Mouse (Mus musculus) heart, embryonic 15.5 days (tissue): ENCODE measurements at regions not wholly inside any gene's neighbourhood (a gene's known extent, or its start where the extent isn't known, plus 50 kb on each side); places are given as distances from the start of the nearest gene placed in this dataset.

Source experiments
- ATAC-seq: fragments of 200-750 bp; cut with Nextera tagmentation; replicated peaks from 2 replicates; pipeline ENCODE4 v1.8.0; 2017; ENCODE audit warnings: low read depth, moderate TSS enrichment; ENCODE audit not compliant: insufficient number of reproducible peaks, insufficient read depth, low FRiP score
- H3K27ac ChIP-seq: fragments of 300-500 bp; sonication (generic); 2 replicates; pipeline ENCODE4 v1.5.1; 2015; ENCODE audit warnings: mild to moderate bottlenecking, inconsistent platforms
- H3K27me3 ChIP-seq: fragments of 300-500 bp; sonication (generic); 2 replicates; pipeline ENCODE4 v1.6.1; 2015; ENCODE audit warnings: inconsistent platforms
- H3K36me3 ChIP-seq: fragments of 300-500 bp; sonication (generic); 2 replicates; pipeline ENCODE4 v1.6.1; 2015; ENCODE audit warnings: mild to moderate bottlenecking, inconsistent platforms
- H3K4me1 ChIP-seq: fragments of 300-500 bp; sonication (generic); replicated peaks from 2 replicates; pipeline ENCODE4 v1.6.1; 2015; ENCODE audit warnings: inconsistent platforms
- H3K4me2 ChIP-seq: fragments of 300-500 bp; sonication (generic); 2 replicates; pipeline ENCODE4 v1.6.1; 2015; ENCODE audit warnings: inconsistent platforms, mild to moderate bottlenecking, moderate library complexity
- H3K4me3 ChIP-seq: fragments of 300-500 bp; sonication (generic); 2 replicates; pipeline ENCODE4 v1.5.1; 2015; ENCODE audit warnings: mild to moderate bottlenecking, inconsistent platforms
- H3K9ac ChIP-seq: fragments of 300-500 bp; sonication (generic); 2 replicates; pipeline ENCODE4 v1.6.1; 2015; ENCODE audit warnings: mild to moderate bottlenecking, inconsistent platforms
- H3K9me3 ChIP-seq: fragments of 300-500 bp; sonication (generic); replicated peaks from 2 replicates; pipeline ENCODE4 v1.6.1; 2016; ENCODE audit warnings: inconsistent platforms
- WGBS: fragments of 180-500 bp; shearing (Covaris S2); methylation state at CpG from one replicate; pipeline ENCODE4 v1.1.7; 2015; ENCODE audit warnings: mixed read lengths; 5-methylcytosine and 5-hydroxymethylcytosine counted together

GRCm38 (mm10) chr5:149815879-149816278, 137.8 kb downstream of the B3glct start:
- Histone ChIP-seq H3K4me1 (no peaks in the 10 kb centered on the region), H3K9ac (no peak overlapping the region), H3K9me3 (no peaks in the 10 kb centered on the region), H3K4me2 (no peak overlapping the region), H3K27me3 (peaks cover 9% of the 10 kb centered on the region), H3K36me3 (no peaks in the 10 kb centered on the region), H3K4me3 (no peak overlapping the region), H3K27ac (no peak overlapping the region)
- ATAC-seq = no peak
- WGBS = 35% methylated on average over 3 of the region's 3 CpGs

- Histone ChIP-seq H3K4me2 (no peak overlapping the region), H3K4me3 (no peak overlapping the region), H3K27me3 (peaks cover 9% of the 10 kb centered on the region), H3K9me3 (no peaks in the 10 kb centered on the region), H3K27ac (no peak overlapping the region), H3K9ac (no peak overlapping the region), H3K4me1 (no peaks in the 10 kb centered on the region), H3K36me3 (no peaks in the 10 kb centered on the region)
- ATAC-seq = no peak
- WGBS = 46% methylated on average over 6 of the region's 6 CpGs
These were observed 140.8 kb downstream of the B3glct start for GRCm38 (mm10) chr5:149818812-149819211.

GRCm38 (mm10) chr5:149823821-149824220, 145.8 kb downstream of the B3glct start:
- Histone ChIP-seq H3K4me2 (no peak overlapping the region), H3K9me3 (no peaks in the 10 kb centered on the region), H3K27ac (no peak overlapping the region), H3K36me3 (no peaks in the 10 kb centered on the region), H3K9ac (no peak overlapping the region), H3K27me3 (no peaks in the 10 kb centered on the region), H3K4me3 (no peak overlapping the region), H3K4me1 (no peaks in the 10 kb centered on the region)
- no peak for ATAC-seq
- WGBS = 81% methylated on average over 9 of the region's 9 CpGs

- no peak for ATAC-seq
- Histone ChIP-seq H3K4me1 (no peaks in the 10 kb centered on the region), H3K9me3 (no peaks in the 10 kb centered on the region), H3K36me3 (no peaks in the 10 kb centered on the region), H3K27ac (no peak overlapping the region), H3K27me3 (peaks cover 5% of the 10 kb centered on the region; the same call in 1 of the 2 replicates), H3K4me3 (no peak overlapping the region), H3K4me2 (no peak overlapping the region), H3K9ac (no peak overlapping the region)
- WGBS = 43% methylated on average over 3 of the region's 3 CpGs
These were observed 149.6 kb downstream of the B3glct start for GRCm38 (mm10) chr5:149827599-149827998.

- peak overlapping the region; percentile 74 for H3K4me2 ChIP-seq
- no peaks in the 10 kb centered on the region for H3K36me3 ChIP-seq
- no peak overlapping the region for H3K27ac ChIP-seq
- H3K9ac ChIP-seq = peak overlapping the region; percentile 58
- no peaks in the 10 kb centered on the region for H3K9me3 ChIP-seq
- H3K4me3 ChIP-seq = peak overlapping the region; percentile 50
- H3K27me3 ChIP-seq = peaks cover 5% of the 10 kb centered on the region; the same call in 1 of the 2 replicates
- H3K4me1 ChIP-seq = no peaks in the 10 kb centered on the region
- no peak for ATAC-seq
- 4% methylated on average over 28 of the region's 28 CpGs for WGBS
These were observed 153.3 kb downstream of the B3glct start for GRCm38 (mm10) chr5:149831122-149831861.

GRCm38 (mm10) chr5:149837379-149837778, 159.3 kb downstream of the B3glct start:
- H3K9me3 ChIP-seq = no peaks in the 10 kb centered on the region
- ATAC-seq = no peak
- no peaks in the 10 kb centered on the region for H3K4me1 ChIP-seq
- H3K4me2 ChIP-seq = no peak overlapping the region
- H3K27ac ChIP-seq = no peak overlapping the region
- H3K36me3 ChIP-seq = no peaks in the 10 kb centered on the region
- H3K9ac ChIP-seq = no peak overlapping the region
- no peaks in the 10 kb centered on the region for H3K27me3 ChIP-seq
- 65% methylated on average over 2 of the region's 2 CpGs for WGBS
- H3K4me3 ChIP-seq = no peak overlapping the region

- Histone ChIP-seq H3K9ac (no peak overlapping the region), H3K4me1 (no peaks in the 10 kb centered on the region), H3K27me3 (peaks cover 23% of the 10 kb centered on the region), H3K9me3 (no peaks in the 10 kb centered on the region), H3K4me3 (no peak overlapping the region), H3K36me3 (no peaks in the 10 kb centered on the region), H3K4me2 (no peak overlapping the region), H3K27ac (no peak overlapping the region)
- 51% methylated on average over 6 of the region's 6 CpGs for WGBS
- no peak for ATAC-seq
These were observed 164.5 kb downstream of the B3glct start for GRCm38 (mm10) chr5:149842491-149842890.

GRCm38 (mm10) chr5:149843310-149843709, 165.3 kb downstream of the B3glct start:
- 53% methylated on average over 7 of the region's 7 CpGs for WGBS
- no peaks in the 10 kb centered on the region for H3K9me3 ChIP-seq
- peaks cover 23% of the 10 kb centered on the region for H3K27me3 ChIP-seq
- H3K4me2 ChIP-seq = no peak overlapping the region
- ATAC-seq = no peak
- H3K27ac ChIP-seq = no peak overlapping the region
- no peaks in the 10 kb centered on the region for H3K36me3 ChIP-seq
- H3K9ac ChIP-seq = no peak overlapping the region
- no peaks in the 10 kb centered on the region for H3K4me1 ChIP-seq
- H3K4me3 ChIP-seq = no peak overlapping the region

- H3K4me3 ChIP-seq = no peak overlapping the region
- H3K36me3 ChIP-seq = no peaks in the 10 kb centered on the region
- no peak overlapping the region for H3K9ac ChIP-seq
- no peak for ATAC-seq
- no peak overlapping the region for H3K4me2 ChIP-seq
- peaks cover 23% of the 10 kb centered on the region for H3K27me3 ChIP-seq
- H3K27ac ChIP-seq = no peak overlapping the region
- no peaks in the 10 kb centered on the region for H3K9me3 ChIP-seq
- no peaks in the 10 kb centered on the region for H3K4me1 ChIP-seq
- 76% methylated on average over 8 of the region's 8 CpGs for WGBS
These were observed 167.2 kb downstream of the B3glct start for GRCm38 (mm10) chr5:149845256-149845655.

- Histone ChIP-seq H3K9me3 (no peaks in the 10 kb centered on the region), H3K27me3 (peaks cover 17% of the 10 kb centered on the region), H3K36me3 (no peaks in the 10 kb centered on the region), H3K27ac (no peak overlapping the region), H3K4me1 (peaks cover 4% of the 10 kb centered on the region), H3K4me2 (no peak overlapping the region), H3K9ac (no peak overlapping the region), H3K4me3 (no peak overlapping the region)
- 84% methylated on average over 3 of the region's 3 CpGs for WGBS
- no peak for ATAC-seq
These were observed 170.0 kb upstream of the Rxfp2 start for GRCm38 (mm10) chr5:149848465-149848864.

- 13% methylated on average over 9 of the region's 9 CpGs for WGBS
- Histone ChIP-seq H3K9ac (no peak overlapping the region), H3K36me3 (no peaks in the 10 kb centered on the region), H3K9me3 (no peaks in the 10 kb centered on the region), H3K4me2 (no peak overlapping the region), H3K27ac (no peak overlapping the region), H3K4me3 (no peak overlapping the region), H3K4me1 (peaks cover 4% of the 10 kb centered on the region), H3K27me3 (no peaks in the 10 kb centered on the region)
- no peak for ATAC-seq
These were observed 167.5 kb upstream of the Rxfp2 start for GRCm38 (mm10) chr5:149851011-149851410.

- no peak for ATAC-seq
- no peaks in the 10 kb centered on the region for H3K27me3 ChIP-seq
- no peaks in the 10 kb centered on the region for H3K36me3 ChIP-seq
- 12% methylated on average over 16 of the region's 16 CpGs for WGBS
- no peak overlapping the region for H3K27ac ChIP-seq
- H3K9me3 ChIP-seq = no peaks in the 10 kb centered on the region
- H3K4me3 ChIP-seq = peak overlapping the region; percentile 21
- H3K4me1 ChIP-seq = peaks cover 4% of the 10 kb centered on the region
- peak overlapping the region; percentile 57 for H3K4me2 ChIP-seq
- no peak overlapping the region for H3K9ac ChIP-seq
These were observed 166.0 kb upstream of the Rxfp2 start for GRCm38 (mm10) chr5:149852516-149852915.
